Mouse (Mus musculus): ENCODE measurements around the gene Zfyve27. TPM values are rescaled to one million over a fixed set of nuclear protein-coding genes. Genes with fewer than 3 reads are reported as not detected.

Zfyve27 gene
- polyA plus RNA-seq, 1 experiment from 2014 or later, result 22.4 TPM

GRCm38 (mm10) chr19:42240881-42241280 is 77.1 kb downstream of the Zfyve27 start:
- 57% methylated on average over 8 of the region's 8 CpGs for WGBS
- H3K36me3 ChIP-seq (ENCODE audit: control insufficient read depth, insufficient read depth, low read length), result no peaks in the 10 kb centered on the region
- H3K4me1 ChIP-seq (replicated peaks; ENCODE audit: control insufficient read depth, insufficient read depth, low read length), result no peaks in the 10 kb centered on the region
- no peak overlapping the region for H3K9ac ChIP-seq (ENCODE audit: low read length)
- H3K4me3 ChIP-seq (ENCODE audit: low read depth, low read length), result no peak overlapping the region
- no peak overlapping the region for H3K27ac ChIP-seq (ENCODE audit: low read depth, low read length)
- no peak overlapping the region for H3K4me2 ChIP-seq (ENCODE audit: low read depth, low read length, severe bottlenecking)
- no peaks in the 10 kb centered on the region for H3K27me3 ChIP-seq (ENCODE audit: control insufficient read depth, insufficient read depth, low read length)
- H3K9me3 ChIP-seq (ENCODE audit: control insufficient read depth, low read length), result no peaks in the 10 kb centered on the region
- ATAC-seq (replicated peaks; ENCODE audit: low FRiP score) (no peak), DNase-seq (ENCODE audit: low spot score) (no peak)

- no peak overlapping the region for H3K4me3 ChIP-seq (ENCODE audit: low read depth, low read length)
- WGBS, result 76% methylated on average over 3 of the region's 3 CpGs
- no peak overlapping the region for H3K27ac ChIP-seq (ENCODE audit: low read depth, low read length)
- no peaks in the 10 kb centered on the region for H3K9me3 ChIP-seq (ENCODE audit: control insufficient read depth, low read length)
- H3K9ac ChIP-seq (ENCODE audit: low read length), result no peak overlapping the region
- H3K4me1 ChIP-seq (replicated peaks; ENCODE audit: control insufficient read depth, insufficient read depth, low read length), result no peaks in the 10 kb centered on the region
- H3K36me3 ChIP-seq (ENCODE audit: control insufficient read depth, insufficient read depth, low read length), result no peaks in the 10 kb centered on the region
- H3K27me3 ChIP-seq (ENCODE audit: control insufficient read depth, insufficient read depth, low read length), result no peaks in the 10 kb centered on the region
- ATAC-seq (replicated peaks; ENCODE audit: low FRiP score) (no peak), DNase-seq (ENCODE audit: low spot score) (no peak)
- no peak overlapping the region for H3K4me2 ChIP-seq (ENCODE audit: low read depth, low read length, severe bottlenecking)
These were observed 79.7 kb downstream of the Zfyve27 start for GRCm38 (mm10) chr19:42243401-42243800.

Other genes starting within 250 kb of the Zfyve27 start
- gene Exosc1, start 230.5 kb upstream of the Zfyve27 start, polyA plus RNA-seq (2014; fragmentation: Nextera tagmentation; extraction: Ambion mirVana), result 83.9 and 87.5 TPM in 2 replicates
- 70.7 and 76.6 TPM in 2 replicates for gene Zdhhc16, start 230.5 kb upstream of the Zfyve27 start, polyA plus RNA-seq (2014; fragmentation: Nextera tagmentation; extraction: Ambion mirVana)
- gene Mms19, start 182.8 kb upstream of the Zfyve27 start, polyA plus RNA-seq (2014; fragmentation: Nextera tagmentation; extraction: Ambion mirVana), result 38.2 and 39.9 TPM in 2 replicates
- gene Ubtd1, start 182.2 kb upstream of the Zfyve27 start, polyA plus RNA-seq (2014; fragmentation: Nextera tagmentation; extraction: Ambion mirVana), result 8.5 and 9.7 TPM in 2 replicates
- gene Ankrd2, start 128.0 kb upstream of the Zfyve27 start, polyA plus RNA-seq (2014; fragmentation: Nextera tagmentation; extraction: Ambion mirVana), result not detected in 2 replicates
- gene Hoga1, start 118.3 kb upstream of the Zfyve27 start, polyA plus RNA-seq (2014; fragmentation: Nextera tagmentation; extraction: Ambion mirVana), result 1.1 and 1.9 TPM in 2 replicates
- 0.13 TPM in 1 of 2 replicates, not detected in the other for gene 4933411K16Rik, start 111.7 kb upstream of the Zfyve27 start, polyA plus RNA-seq (2014; fragmentation: Nextera tagmentation; extraction: Ambion mirVana)
- 52.9 and 63.1 TPM in 2 replicates for gene Morn4, start 77.6 kb upstream of the Zfyve27 start, polyA plus RNA-seq (2014; fragmentation: Nextera tagmentation; extraction: Ambion mirVana)
- gene Pi4k2a, start 73.5 kb upstream of the Zfyve27 start, polyA plus RNA-seq (2014; fragmentation: Nextera tagmentation; extraction: Ambion mirVana), result 29.0 and 30.7 TPM in 2 replicates
- 15.6 and 16.3 TPM in 2 replicates for gene Avpi1, start 34.9 kb upstream of the Zfyve27 start, polyA plus RNA-seq (2014; fragmentation: Nextera tagmentation; extraction: Ambion mirVana)
- gene Marveld1, start 16.6 kb upstream of the Zfyve27 start, polyA plus RNA-seq (2014; fragmentation: Nextera tagmentation; extraction: Ambion mirVana), result 8.7 and 9.7 TPM in 2 replicates
- gene Sfrp5, start 38.3 kb downstream of the Zfyve27 start, polyA plus RNA-seq (2014; fragmentation: Nextera tagmentation; extraction: Ambion mirVana), result 0.09 and 0.19 TPM in 2 replicates
- 2.4 and 3.7 TPM in 2 replicates for gene Golga7b, start 83.6 kb downstream of the Zfyve27 start, polyA plus RNA-seq (2014; fragmentation: Nextera tagmentation; extraction: Ambion mirVana)

All from forebrain, embryonic 11.5 days (tissue).